Comparison of ENCODE assay signal across 8 mouse cellular contexts in the genomic region with DNA sequence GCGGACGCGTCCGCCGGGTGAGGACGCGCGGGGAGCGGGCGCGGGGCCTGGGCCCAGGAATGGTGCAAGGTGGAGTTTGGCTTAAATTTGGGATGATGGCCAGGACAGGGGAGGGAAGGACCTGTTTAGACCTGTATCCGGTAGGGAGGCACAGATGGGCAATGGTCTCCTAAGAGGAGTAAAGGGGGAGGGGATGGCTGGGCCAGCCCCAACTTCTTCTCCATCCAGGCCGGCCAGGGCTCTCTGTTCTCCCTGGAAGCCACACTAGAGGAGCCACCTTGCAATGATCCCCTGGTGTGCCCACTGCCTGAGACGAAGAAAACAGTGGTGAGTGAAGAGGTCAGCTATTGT. TPM values are rescaled to one million over a fixed set of nuclear protein-coding genes. Genes with fewer than 3 reads are reported as not detected.
DNase-seq lines count a peak whose midpoint lies in the region; ATAC-seq and TF ChIP-seq lines count a peak whose summit lies in the region.

No protein-coding gene starts in this region.

- no peak for TF ChIP-seq EP300 in liver, embryonic 14.5 days (IDR thresholded peaks at IDR 0.05; ENCODE audit: low read depth)

- H3K9ac ChIP-seq in heart, embryonic 11.5 days (ENCODE audit: low read depth, low read length) = peak overlapping the region; percentile 75
- peak overlapping the region; percentile 62 for H3K9ac ChIP-seq in forebrain, embryonic 15.5 days (replicated peaks)
- peak overlapping the region; percentile 52 for H3K9ac ChIP-seq in liver, embryonic 14.5 days (replicated peaks)

- DNase-seq in heart, adult 8-10 months (ENCODE audit: low spot score) = no peak
- no peak for DNase-seq in liver, embryonic 14.5 days (ENCODE audit: low read depth in 3 of 3, low spot score in 3 of 3)
- no peak for DNase-seq in right cerebral cortex, adult 2 months (ENCODE audit: low spot score in 2 of 2)
- DNase-seq in gastrocnemius, postnatal 14 days = no peak
- no peak for DNase-seq in cerebellum, postnatal 14 days

- H3K9me3 ChIP-seq in heart, embryonic 11.5 days (replicated peaks; ENCODE audit: control insufficient read depth, low read length) = no peaks in the 10 kb centered on the region
- H3K9me3 ChIP-seq in E14TG2a.4 (ENCODE audit: low read length) = no peaks in the 10 kb centered on the region
- H3K9me3 ChIP-seq in forebrain, embryonic 15.5 days = no peaks in the 10 kb centered on the region
- no peaks in the 10 kb centered on the region for H3K9me3 ChIP-seq in liver, embryonic 14.5 days (ENCODE audit: control insufficient read depth, low read length)

- 3% methylated on average over 14 of the region's 14 CpGs for WGBS in heart, embryonic 11.5 days (ENCODE audit: insufficient replicate concordance)
- WGBS in forebrain, embryonic 15.5 days = 2% methylated on average over 14 of the region's 14 CpGs
- 6% methylated on average over 14 of the region's 14 CpGs for WGBS in liver, embryonic 14.5 days (ENCODE audit: insufficient replicate concordance)

- no peak overlapping the region for H3K27ac ChIP-seq in heart, embryonic 11.5 days (ENCODE audit: low read depth, low read length)
- H3K27ac ChIP-seq in forebrain, embryonic 15.5 days (replicated peaks) = peak overlapping the region; percentile 34; the same call in 1 of the 2 replicates
- H3K27ac ChIP-seq in liver, embryonic 14.5 days = no peak overlapping the region

- H3K4me3 ChIP-seq in heart, embryonic 11.5 days (ENCODE audit: low read depth, low read length) = peak overlapping the region; percentile 59
- peak overlapping the region; percentile 83 for H3K4me3 ChIP-seq in E14TG2a.4 (replicated peaks; ENCODE audit: low read length)
- peak overlapping the region; percentile 81 for H3K4me3 ChIP-seq in forebrain, embryonic 15.5 days
- peak overlapping the region; percentile 52 to 56 for H3K4me3 ChIP-seq in liver, embryonic 14.5 days (ENCODE audit: insufficient read depth in 1 of 2, low read depth in 2 of 2, low read length in 2 of 2)

- intact Hi-C loops in gastrocnemius, postnatal 14 days (cut with DNase I; ENCODE audit: low total_unique reads) = no loop called here

- ATAC-seq in heart, embryonic 11.5 days (replicated peaks; ENCODE audit: insufficient number of reproducible peaks, low FRiP score, low TSS enrichment) = 0 out of 2 replicates have a peak, but pooled peaks have one; percentile 5
- ATAC-seq in forebrain, embryonic 15.5 days (replicated peaks) = peak; percentile 57
- no peak for ATAC-seq in liver, embryonic 14.5 days (ENCODE audit: insufficient read depth)

- peaks cover under 1% of the 10 kb centered on the region; the same call in 1 of the 2 replicates for H3K27me3 ChIP-seq in heart, embryonic 11.5 days (ENCODE audit: control insufficient read depth, insufficient read depth, low read length)
- peaks cover 20% of the 10 kb centered on the region for H3K27me3 ChIP-seq in E14TG2a.4 (ENCODE audit: insufficient read depth, low read length)
- H3K27me3 ChIP-seq in forebrain, embryonic 15.5 days = peaks cover 5% of the 10 kb centered on the region; the same call in 1 of the 2 replicates
- peaks cover 34% of the 10 kb centered on the region for H3K27me3 ChIP-seq in liver, embryonic 14.5 days (ENCODE audit: control insufficient read depth, insufficient read depth, low read length)

- peaks cover 2% of the 10 kb centered on the region; the same call in 1 of the 2 replicates for H3K4me1 ChIP-seq in heart, embryonic 11.5 days (ENCODE audit: control insufficient read depth, insufficient read depth, low read length)
- peaks cover 51% of the 10 kb centered on the region for H3K4me1 ChIP-seq in E14TG2a.4 (replicated peaks; ENCODE audit: low read depth, low read length)
- H3K4me1 ChIP-seq in forebrain, embryonic 15.5 days = peaks cover 16% of the 10 kb centered on the region
- peaks cover 27 to 31% of the 10 kb centered on the region in 2 experiments for H3K4me1 ChIP-seq in liver, embryonic 14.5 days (replicated peaks; ENCODE audit: control insufficient read depth in 2 of 2, insufficient read depth in 2 of 2, low read length in 1 of 2)

- H3K36me3 ChIP-seq in heart, embryonic 11.5 days (ENCODE audit: control insufficient read depth, insufficient read depth, low read length) = no peaks in the 10 kb centered on the region
- peaks cover 43% of the 10 kb centered on the region for H3K36me3 ChIP-seq in E14TG2a.4 (ENCODE audit: insufficient read depth, low read length)
- H3K36me3 ChIP-seq in forebrain, embryonic 15.5 days = no peaks in the 10 kb centered on the region
- H3K36me3 ChIP-seq in liver, embryonic 14.5 days (replicated peaks; ENCODE audit: control insufficient read depth, insufficient read depth, low read depth) = no peaks in the 10 kb centered on the region

- peak overlapping the region; percentile 95 for H3K4me2 ChIP-seq in heart, embryonic 11.5 days
- H3K4me2 ChIP-seq in forebrain, embryonic 15.5 days (replicated peaks) = peak overlapping the region; percentile 96
- H3K4me2 ChIP-seq in liver, embryonic 14.5 days (ENCODE audit: low read depth) = peak overlapping the region; percentile 96

- no peak for TF ChIP-seq CTCF in E14TG2a.4 (conservative IDR thresholded peaks at IDR 0.05; ENCODE audit: low read length)
- no peak for TF ChIP-seq CTCF in liver, embryonic 14.5 days (IDR thresholded peaks at IDR 0.05; ENCODE audit: low read depth)

RNA-seq across cellular contexts. Expression of gene Ctsf, which starts 0.5 kb away (rescaled TPM):
- 23.3 and 30.2 TPM in 2 replicates for polyA plus RNA-seq in heart, embryonic 11.5 days (2014; fragmentation: Nextera tagmentation; extraction: Ambion mirVana)
- total RNA-seq in heart, adult 8-10 months (2022) = 10 to 100 TPM; 77.7 to 86.2 (median 81.6) TPM
- 56.8 and 61.7 TPM in 2 replicates for polyA plus RNA-seq in forebrain, embryonic 15.5 days (2015; fragmentation: Nextera tagmentation; extraction: Ambion mirVana)
- polyA plus RNA-seq in liver, embryonic 14.5 days (2012; rRNA removed) = 18.5 and 20.8 TPM in 2 replicates
- 30.6 and 32.8 TPM in 2 replicates for polyA plus RNA-seq in liver, embryonic 14.5 days (2014; fragmentation: Nextera tagmentation; extraction: Ambion mirVana)
- 10 to 100 TPM; 29.5 to 38.2 TPM for total RNA-seq in gastrocnemius, postnatal 14 days (2021)

RNA-seq across cellular contexts. Expression of gene Ccdc87, which starts 16.3 kb away (rescaled TPM):
- not detected in 2 replicates for polyA plus RNA-seq in heart, embryonic 11.5 days (2014; fragmentation: Nextera tagmentation; extraction: Ambion mirVana)
- under 1 TPM in 2 of 4 experiments, not detected in 2; 0.09 to 0.14 TPM for total RNA-seq in heart, adult 8-10 months (2022)
- polyA plus RNA-seq in forebrain, embryonic 15.5 days (2015; fragmentation: Nextera tagmentation; extraction: Ambion mirVana) = 0.41 and 0.74 TPM in 2 replicates
- polyA plus RNA-seq in liver, embryonic 14.5 days (2012; rRNA removed) = 0.01 and 0.02 TPM in 2 replicates
- not detected in 2 replicates for polyA plus RNA-seq in liver, embryonic 14.5 days (2014; fragmentation: Nextera tagmentation; extraction: Ambion mirVana)
- not detected for total RNA-seq in gastrocnemius, postnatal 14 days (2021)

RNA-seq across cellular contexts. Expression of gene Ccs, which starts 16.3 kb away (rescaled TPM):
- polyA plus RNA-seq in heart, embryonic 11.5 days (2014; fragmentation: Nextera tagmentation; extraction: Ambion mirVana) = 37.5 and 38.8 TPM in 2 replicates
- 10 to 100 TPM; 22.2 to 32.1 (median 28.6) TPM for total RNA-seq in heart, adult 8-10 months (2022)
- 36.9 and 39.6 TPM in 2 replicates for polyA plus RNA-seq in forebrain, embryonic 15.5 days (2015; fragmentation: Nextera tagmentation; extraction: Ambion mirVana)
- 24.0 and 38.1 TPM in 2 replicates for polyA plus RNA-seq in liver, embryonic 14.5 days (2012; rRNA removed)
- polyA plus RNA-seq in liver, embryonic 14.5 days (2014; fragmentation: Nextera tagmentation; extraction: Ambion mirVana) = 35.4 and 41.2 TPM in 2 replicates
- total RNA-seq in gastrocnemius, postnatal 14 days (2021) = 10 to 100 TPM; 31.4 to 34.1 TPM

RNA-seq across cellular contexts. Expression of gene Actn3, which starts 22.3 kb away (rescaled TPM):
- polyA plus RNA-seq in heart, embryonic 11.5 days (2014; fragmentation: Nextera tagmentation; extraction: Ambion mirVana) = 4.5 and 5.2 TPM in 2 replicates
- 1 to 10 TPM; 2.0 to 4.3 (median 2.6) TPM for total RNA-seq in heart, adult 8-10 months (2022)
- polyA plus RNA-seq in forebrain, embryonic 15.5 days (2015; fragmentation: Nextera tagmentation; extraction: Ambion mirVana) = 0.73 and 0.84 TPM in 2 replicates
- polyA plus RNA-seq in liver, embryonic 14.5 days (2012; rRNA removed) = 0.18 and 0.33 TPM in 2 replicates
- 0.28 TPM in 2 replicates for polyA plus RNA-seq in liver, embryonic 14.5 days (2014; fragmentation: Nextera tagmentation; extraction: Ambion mirVana)
- 1,000 to 10,000 TPM; 5,946 to 6,289 TPM for total RNA-seq in gastrocnemius, postnatal 14 days (2021)

RNA-seq across cellular contexts. Expression of gene Zdhhc24, which starts 23.0 kb away (rescaled TPM):
- polyA plus RNA-seq in heart, embryonic 11.5 days (2014; fragmentation: Nextera tagmentation; extraction: Ambion mirVana) = 7.1 and 8.9 TPM in 2 replicates
- total RNA-seq in heart, adult 8-10 months (2022) = 1 to 10 TPM; 2.8 to 4.2 (median 3.4) TPM
- 21.3 and 22.7 TPM in 2 replicates for polyA plus RNA-seq in forebrain, embryonic 15.5 days (2015; fragmentation: Nextera tagmentation; extraction: Ambion mirVana)
- polyA plus RNA-seq in liver, embryonic 14.5 days (2012; rRNA removed) = 16.5 and 17.2 TPM in 2 replicates
- polyA plus RNA-seq in liver, embryonic 14.5 days (2014; fragmentation: Nextera tagmentation; extraction: Ambion mirVana) = 6.8 and 6.9 TPM in 2 replicates
- 1 to 10 TPM; 3.3 to 3.7 TPM for total RNA-seq in gastrocnemius, postnatal 14 days (2021)
